10 mouse cellular contexts compared by ENCODE assay signal in the genomic region with DNA sequence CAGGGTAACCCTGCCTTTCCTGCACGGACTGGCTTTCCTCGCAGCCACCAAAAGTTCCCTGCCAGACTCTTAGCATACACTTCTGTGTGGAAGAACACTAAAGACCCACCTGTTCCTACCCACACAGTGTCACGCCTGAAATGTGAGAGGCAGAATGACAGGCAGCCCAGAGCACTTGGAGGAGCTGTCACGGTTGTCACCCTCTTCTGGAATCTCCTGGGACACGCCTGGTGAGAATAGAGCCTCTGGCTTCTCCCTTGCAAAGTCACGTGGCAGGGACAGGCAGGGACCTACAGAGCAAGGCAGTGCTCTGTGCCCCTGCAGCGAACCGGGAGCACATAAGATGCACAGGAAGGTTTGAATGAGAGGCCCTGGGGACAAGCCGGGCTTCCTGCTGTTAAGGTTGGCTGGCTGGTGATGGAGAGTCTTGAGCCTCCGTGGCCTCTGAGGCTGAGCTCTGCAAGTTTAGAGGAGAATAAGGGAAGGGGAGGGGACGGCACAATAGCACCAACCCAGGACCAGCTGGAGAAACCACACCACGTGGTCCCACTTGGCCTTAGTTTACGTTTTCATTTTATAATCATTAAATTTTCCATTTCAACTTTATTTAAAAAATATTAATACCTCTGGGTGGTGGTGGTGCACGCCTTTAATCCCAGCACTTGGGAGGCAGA. TPM values are rescaled to one million over a fixed set of nuclear protein-coding genes. Genes with fewer than 3 reads are reported as not detected.
DNase-seq lines count a peak whose midpoint lies in the region; ATAC-seq lines count a peak whose summit lies in the region.
"Had no signal": no experiment of that assay in that cellular context is flagged by ENCODE, and none has a peak within 500 bp of the region (broad histone marks: within the 10 kb centered on the region; RNA-seq: fewer than 3 reads in every experiment).

No protein-coding gene starts in this region.

- no peak overlapping the region for H3K4me3 ChIP-seq in heart, embryonic 16.5 days (ENCODE audit: low read length)
- no peak overlapping the region for H3K4me3 ChIP-seq in forebrain, embryonic 14.5 days (ENCODE audit: low read depth, low read length)

- intact Hi-C loops in heart, postnatal 25 days (cut with DNase I) = no loop called here

- peak overlapping the region; percentile 5; the same call in 1 of the 2 replicates for H3K4me2 ChIP-seq in heart, embryonic 16.5 days (ENCODE audit: low read depth, low read length)
- H3K4me2 ChIP-seq in forebrain, embryonic 14.5 days (ENCODE audit: low read length) = no peak overlapping the region

- peak; percentile 63; the same call in 1 of the 2 replicates for ATAC-seq in heart, embryonic 16.5 days (replicated peaks; ENCODE audit: extremely low read depth, insufficient read depth, low FRiP score)
- ATAC-seq in forebrain, embryonic 14.5 days = peak; percentile 52; the same call in 1 of the 2 replicates

- no peaks in the 10 kb centered on the region for H3K36me3 ChIP-seq in heart, embryonic 16.5 days (ENCODE audit: control insufficient read depth, insufficient read depth)
- H3K36me3 ChIP-seq in forebrain, embryonic 14.5 days (ENCODE audit: control insufficient read depth, insufficient read depth, low read length) = peaks cover 9% of the 10 kb centered on the region; the same call in 1 of the 2 replicates

- H3K27ac ChIP-seq in heart, embryonic 16.5 days (ENCODE audit: low read length) = no peak overlapping the region
- no peak overlapping the region for H3K27ac ChIP-seq in forebrain, embryonic 14.5 days (ENCODE audit: low read depth, low read length)

- DNase-seq in heart, postnatal 25 days (ENCODE audit: low spot score) = no peak
- peak; percentile 77 for DNase-seq in brain, adult 2 months (ENCODE audit: low read depth, low spot score)
- DNase-seq in forebrain, embryonic 14.5 days (ENCODE audit: low spot score) = peak; percentile 25
- peak; percentile 20 for DNase-seq in mesoderm, embryonic 11.5 days (ENCODE audit: low read depth, low spot score)
- DNase-seq in adrenal gland, adult (ENCODE audit: inconsistent age in 2 of 2, low spot score in 1 of 2) = no peak
- DNase-seq in adrenal gland, postnatal 14 days = no peak
- no peak for DNase-seq in kidney, postnatal 4 days
- DNase-seq: cerebellum, postnatal 14 days; lung, postnatal 36 days had no signal

- H3K27me3 ChIP-seq in heart, embryonic 16.5 days (ENCODE audit: control insufficient read depth, insufficient read depth, low read length) = no peaks in the 10 kb centered on the region
- H3K27me3 ChIP-seq in forebrain, embryonic 14.5 days (replicated peaks; ENCODE audit: control insufficient read depth, insufficient read depth, low read length) = no peaks in the 10 kb centered on the region

- no peak overlapping the region for H3K9ac ChIP-seq in heart, embryonic 16.5 days (ENCODE audit: low read length)
- no peak overlapping the region for H3K9ac ChIP-seq in forebrain, embryonic 14.5 days (ENCODE audit: low read length)

- H3K4me1 ChIP-seq in heart, embryonic 16.5 days (ENCODE audit: control insufficient read depth, insufficient read depth, low read length) = peaks cover 9% of the 10 kb centered on the region; the same call in 1 of the 2 replicates
- no peaks in the 10 kb centered on the region for H3K4me1 ChIP-seq in forebrain, embryonic 14.5 days (ENCODE audit: control insufficient read depth, insufficient read depth, low read length)

- H3K9me3 ChIP-seq in heart, embryonic 16.5 days (replicated peaks; ENCODE audit: control insufficient read depth, low read length) = no peaks in the 10 kb centered on the region
- H3K9me3 ChIP-seq in forebrain, embryonic 14.5 days (replicated peaks; ENCODE audit: control insufficient read depth, low read length) = no peaks in the 10 kb centered on the region

- WGBS in heart, embryonic 16.5 days = 24% methylated on average over 14 of the region's 14 CpGs
- WGBS in forebrain, embryonic 14.5 days = 23% methylated on average over 14 of the region's 14 CpGs

RNA-seq across cellular contexts. Expression of a gene that starts 36.9 kb away (rescaled TPM):
- 1.3 and 1.7 TPM in 2 replicates for polyA plus RNA-seq in heart, embryonic 16.5 days (2015; fragmentation: Nextera tagmentation; extraction: Ambion mirVana)
- under 1 TPM in 1 of 2 experiments, not detected in 1; 0.26 TPM for total RNA-seq in heart, postnatal 25 days (2021)
- polyA plus RNA-seq in forebrain, embryonic 14.5 days (2014; fragmentation: Nextera tagmentation; extraction: Ambion mirVana) = 8.3 and 12.9 TPM in 2 replicates
- total RNA-seq in adrenal gland, postnatal 14 days (2021) = 0.79 and 1.2 TPM in 2 replicates

Comparison
In these comparisons a context has a peak if more than half of its experiments do, and no peak if none do; other contexts are left out.
1. DNase-seq: peak in brain, adult 2 months (single experiment), forebrain, embryonic 14.5 days (single experiment) and mesoderm, embryonic 11.5 days (single experiment); none in heart, postnatal 25 days (single experiment), adrenal gland, adult (0 of 2), adrenal gland, postnatal 14 days (single experiment) and kidney, postnatal 4 days (0 of 2).